Mouse (Mus musculus): ENCODE measurements around the gene Rgs11. TPM values are rescaled to one million over a fixed set of nuclear protein-coding genes. Genes with fewer than 3 reads are reported as not detected.
A peak's percentile ranks its signal among the peaks of the same experiment; 100 is the strongest.

The Rgs11 gene
- polyA plus RNA-seq, 1 experiment from 2014 or later: 11.8 TPM

DNA sequence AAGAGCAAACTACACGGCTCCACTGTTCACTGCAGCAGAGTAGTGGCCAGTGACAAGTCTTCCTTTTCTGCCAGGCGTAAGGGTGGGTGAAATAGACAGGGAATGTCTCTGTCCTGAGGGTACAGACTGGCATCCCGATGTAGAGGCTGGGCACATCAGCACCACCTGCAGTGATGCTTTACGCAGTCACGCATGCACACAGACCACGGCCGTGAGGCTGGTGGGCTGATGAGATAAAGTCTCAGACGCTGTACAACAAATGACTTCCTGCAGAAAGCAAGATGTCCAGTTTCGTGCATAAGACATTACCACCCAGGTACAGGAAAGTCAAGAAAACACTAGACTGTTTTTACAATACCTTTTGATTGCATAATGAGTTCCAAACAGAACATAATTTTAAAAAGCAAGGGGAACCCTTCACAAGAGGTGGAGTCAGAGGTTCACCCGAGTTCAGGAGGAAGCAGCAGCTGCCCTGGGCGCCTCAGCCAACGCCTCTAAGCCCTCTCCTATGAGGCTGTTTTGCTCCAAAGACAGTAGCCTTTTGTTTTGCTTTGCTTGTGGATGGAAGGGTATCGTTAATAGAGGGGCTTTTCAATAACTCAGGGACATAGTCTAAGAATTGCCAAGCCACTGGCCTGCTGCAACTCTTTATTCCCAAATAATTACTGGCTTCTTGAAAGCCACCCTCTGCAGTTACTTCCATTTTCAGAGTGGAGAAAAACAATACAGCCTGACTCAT lies 32.5 kb downstream of the Rgs11 start:
- Histone ChIP-seq H3K4me2 (replicated peaks) (peak overlapping the region; percentile 4; the same call in 1 of the 2 replicates), H3K4me1 (replicated peaks) (peaks cover 7% of the 10 kb centered on the region), H3K27me3 (replicated peaks) (no peaks in the 10 kb centered on the region), H3K27ac (peak overlapping the region; percentile 61), H3K9me3 (no peaks in the 10 kb centered on the region), H3K36me3 (no peaks in the 10 kb centered on the region), H3K4me3 (replicated peaks) (no peak overlapping the region), H3K9ac (no peak overlapping the region)
- 50% methylated on average over 13 of the region's 13 CpGs for WGBS
- ATAC-seq: peak; percentile 22; the same call in 1 of the 2 replicates

GRCm38 (mm10) chr17:26237667-26238066 lies 34.9 kb downstream of the Rgs11 start:
- no peak overlapping the region for H3K4me3 ChIP-seq (replicated peaks)
- no peaks in the 10 kb centered on the region for H3K27me3 ChIP-seq (replicated peaks)
- peak; percentile 81 for ATAC-seq
- H3K4me2 ChIP-seq (replicated peaks): 0 out of 2 replicates have a peak overlapping the region, but pooled peaks have one; percentile 22
- no peak overlapping the region for H3K9ac ChIP-seq
- WGBS: 68% methylated on average over 10 of the region's 10 CpGs
- peak overlapping the region; percentile 54 for H3K27ac ChIP-seq
- H3K9me3 ChIP-seq: no peaks in the 10 kb centered on the region
- no peaks in the 10 kb centered on the region for H3K36me3 ChIP-seq
- peaks cover 12% of the 10 kb centered on the region for H3K4me1 ChIP-seq (replicated peaks)

GRCm38 (mm10) chr17:26239551-26239950 lies 36.8 kb downstream of the Rgs11 start:
- peak overlapping the region; percentile 52 for H3K27ac ChIP-seq
- H3K9me3 ChIP-seq: no peaks in the 10 kb centered on the region
- H3K4me2 ChIP-seq (replicated peaks): no peak overlapping the region
- peaks cover 12% of the 10 kb centered on the region for H3K4me1 ChIP-seq (replicated peaks)
- H3K36me3 ChIP-seq: no peaks in the 10 kb centered on the region
- 60% methylated on average over 2 of the region's 2 CpGs for WGBS
- H3K4me3 ChIP-seq (replicated peaks): no peak overlapping the region
- H3K27me3 ChIP-seq (replicated peaks): no peaks in the 10 kb centered on the region
- no peak for ATAC-seq
- H3K9ac ChIP-seq: no peak overlapping the region

DNA sequence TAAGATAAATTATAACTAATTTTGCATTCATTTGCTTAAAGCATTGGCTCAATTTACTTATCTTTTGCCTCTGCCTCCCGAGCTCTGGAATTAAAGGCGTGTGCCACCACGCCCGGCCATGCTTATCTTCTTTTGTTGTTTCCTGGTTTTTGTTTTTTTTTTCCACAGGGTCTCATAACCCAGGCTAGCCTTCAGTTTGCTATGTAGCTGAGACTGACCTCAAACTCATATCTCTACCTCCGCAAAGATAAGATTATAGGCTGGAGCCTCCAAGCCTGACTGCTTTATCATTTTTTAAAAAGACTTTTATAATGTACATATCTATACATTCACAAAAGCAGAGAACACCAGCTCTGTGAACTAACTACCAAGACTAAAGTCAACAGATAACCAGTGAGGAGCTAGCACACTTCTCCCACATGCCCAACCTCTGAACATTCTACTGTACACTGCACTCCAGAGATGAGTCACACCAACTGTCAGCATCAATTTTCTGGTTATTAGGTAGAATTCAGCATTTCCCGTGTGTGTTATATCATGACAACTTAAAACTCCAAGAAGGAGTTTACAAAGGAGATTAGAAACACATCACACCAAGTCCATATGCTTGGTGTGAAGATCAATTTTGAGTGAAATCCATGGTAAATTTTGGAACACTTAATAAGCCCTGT lies 37.5 kb downstream of the Rgs11 start:
- 53% methylated on average over 6 of the region's 6 CpGs for WGBS
- H3K27ac ChIP-seq: no peak overlapping the region
- no peaks in the 10 kb centered on the region for H3K27me3 ChIP-seq (replicated peaks)
- H3K4me2 ChIP-seq (replicated peaks): no peak overlapping the region
- H3K9me3 ChIP-seq: no peaks in the 10 kb centered on the region
- ATAC-seq: no peak
- no peak overlapping the region for H3K9ac ChIP-seq
- H3K4me1 ChIP-seq (replicated peaks): peaks cover 9% of the 10 kb centered on the region
- no peak overlapping the region for H3K4me3 ChIP-seq (replicated peaks)
- no peaks in the 10 kb centered on the region for H3K36me3 ChIP-seq

DNA sequence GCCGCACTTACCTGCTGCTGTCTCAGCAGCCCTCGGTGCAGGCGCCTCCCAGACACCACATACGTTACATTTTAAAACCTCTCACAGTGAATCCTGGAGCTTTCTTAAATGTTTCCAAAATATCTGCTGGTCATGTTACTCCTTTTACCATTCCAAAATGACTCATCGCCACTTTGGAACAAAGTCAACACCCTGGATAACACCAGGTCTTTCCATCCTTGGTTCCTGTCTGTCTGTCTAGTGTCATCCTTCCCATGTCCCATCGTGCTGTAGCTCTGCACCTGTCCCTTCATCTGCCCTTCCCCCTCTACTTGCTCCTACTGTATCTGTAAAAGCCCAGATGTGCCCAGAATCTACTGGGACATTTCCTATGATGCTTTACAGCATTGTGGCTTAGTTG lies 38.2 kb downstream of the Rgs11 start:
- H3K27me3 ChIP-seq (replicated peaks): no peaks in the 10 kb centered on the region
- no peaks in the 10 kb centered on the region for H3K9me3 ChIP-seq
- H3K4me3 ChIP-seq (replicated peaks): no peak overlapping the region
- no peak overlapping the region for H3K9ac ChIP-seq
- no peaks in the 10 kb centered on the region for H3K36me3 ChIP-seq
- peak overlapping the region; percentile 41; the same call in 1 of the 2 replicates for H3K27ac ChIP-seq
- peaks cover 9% of the 10 kb centered on the region for H3K4me1 ChIP-seq (replicated peaks)
- no peak for ATAC-seq
- WGBS: 70% methylated on average over 6 of the region's 6 CpGs
- no peak overlapping the region for H3K4me2 ChIP-seq (replicated peaks)

DNA sequence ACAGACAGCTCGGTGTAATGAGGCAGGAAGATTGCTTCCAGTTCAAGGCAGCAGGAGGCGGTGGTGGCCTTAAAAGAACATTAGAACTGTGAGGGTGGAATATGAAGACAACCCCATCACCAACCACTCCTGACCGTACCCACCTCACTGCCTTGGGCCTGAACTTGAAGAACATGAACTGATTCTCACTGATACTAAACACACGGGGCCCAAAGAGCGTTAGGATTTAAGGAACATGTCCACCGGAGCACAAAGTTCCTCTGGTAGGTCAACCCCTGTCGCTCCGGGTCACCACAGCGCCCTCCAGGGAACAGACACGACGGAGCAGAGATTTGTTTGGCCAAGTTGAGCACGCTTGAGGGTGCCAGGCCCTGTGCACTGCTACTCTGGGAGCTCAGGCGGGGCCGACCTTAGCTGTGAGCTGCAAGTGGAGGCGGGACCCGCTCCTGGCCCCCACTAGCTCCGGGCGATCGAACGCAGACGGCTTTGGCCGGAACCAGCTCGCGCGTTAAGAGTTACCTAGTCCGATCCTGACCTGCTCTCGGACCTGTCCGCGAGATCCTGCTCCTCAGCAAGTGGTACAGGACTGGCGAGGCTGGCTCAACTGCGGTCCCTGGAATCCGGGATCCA lies 40.8 kb downstream of the Rgs11 start:
- H3K27me3 ChIP-seq (replicated peaks): no peaks in the 10 kb centered on the region
- peak overlapping the region; percentile 74 for H3K4me3 ChIP-seq (replicated peaks)
- H3K9ac ChIP-seq: peak overlapping the region; percentile 80
- H3K27ac ChIP-seq: peak overlapping the region; percentile 85
- peak overlapping the region; percentile 83 for H3K4me2 ChIP-seq (replicated peaks)
- H3K9me3 ChIP-seq: no peaks in the 10 kb centered on the region
- H3K36me3 ChIP-seq: no peaks in the 10 kb centered on the region
- under 1% methylated on average over 32 of the region's 32 CpGs for WGBS
- peaks cover 4% of the 10 kb centered on the region for H3K4me1 ChIP-seq (replicated peaks)
- ATAC-seq: peak; percentile 73

DNA sequence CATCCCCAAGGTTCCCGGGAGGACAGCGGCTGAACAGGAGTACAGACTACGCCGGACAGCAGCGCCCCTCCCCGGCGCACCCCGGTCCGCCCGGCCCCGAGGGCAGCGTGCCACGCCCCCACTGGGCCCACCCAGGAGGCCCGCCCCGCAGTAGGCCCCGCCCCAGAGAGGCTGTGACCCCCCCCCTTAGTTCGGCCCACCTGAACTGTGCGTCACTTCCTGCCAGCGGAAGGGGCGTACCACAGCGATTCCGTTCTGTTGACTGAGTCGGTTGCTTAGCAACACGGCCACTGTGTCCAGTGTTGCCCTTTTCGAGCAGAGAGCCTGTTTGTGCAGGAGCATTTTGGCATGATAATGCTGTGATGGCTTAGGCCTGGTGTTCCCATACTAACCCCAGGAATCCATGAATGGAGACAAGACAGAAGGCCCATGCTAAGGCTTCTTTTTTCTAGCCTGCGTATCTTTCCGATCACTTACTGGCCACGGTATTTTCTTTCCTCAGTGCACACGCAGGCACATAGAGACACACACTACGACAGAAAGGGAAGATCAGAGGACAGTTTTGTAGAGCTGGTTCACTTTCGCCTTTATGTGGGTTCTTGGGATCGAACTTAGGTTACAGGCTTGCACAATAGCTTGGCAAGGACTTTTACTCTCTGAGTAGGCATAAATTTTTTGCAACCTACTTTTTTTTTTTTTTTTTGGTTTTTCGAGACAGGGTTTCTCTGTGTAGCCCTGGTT lies 41.5 kb downstream of the Rgs11 start, which contains the start of gene Fam234a:
Gene Fam234a (minus strand): TSS at position 142 of the 741 bp plus-strand sequence.
- H3K4me3 ChIP-seq (replicated peaks): peak within 1 kb of the TSS; percentile 74
- H3K36me3 ChIP-seq: no peaks in the 10 kb centered on the region
- peaks cover 4% of the 10 kb centered on the region for H3K4me1 ChIP-seq (replicated peaks)
- H3K4me2 ChIP-seq (replicated peaks): peak within 1 kb of the TSS; percentile 83
- ATAC-seq: peak; percentile 96
- peak within 1 kb of the TSS; percentile 85 for H3K27ac ChIP-seq
- H3K9ac ChIP-seq: peak within 1 kb of the TSS; percentile 80
- 8% methylated on average over 30 of the region's 33 CpGs for WGBS
- no peaks in the 10 kb centered on the region for H3K9me3 ChIP-seq
- H3K27me3 ChIP-seq (replicated peaks): no peaks in the 10 kb centered on the region

GRCm38 (mm10) chr17:26251886-26252538 lies 49.3 kb downstream of the Rgs11 start:
- H3K4me1 ChIP-seq (replicated peaks): peaks cover 4% of the 10 kb centered on the region; the same call in 1 of the 2 replicates
- no peaks in the 10 kb centered on the region for H3K27me3 ChIP-seq (replicated peaks)
- ATAC-seq: no peak
- H3K9me3 ChIP-seq: no peaks in the 10 kb centered on the region
- peak overlapping the region; percentile 99; the same call in 1 of the 2 replicates for H3K27ac ChIP-seq
- H3K4me2 ChIP-seq (replicated peaks): peak overlapping the region; percentile 64
- peaks cover 3% of the 10 kb centered on the region; the same call in 1 of the 2 replicates for H3K36me3 ChIP-seq
- WGBS: 50% methylated on average over 4 of the region's 4 CpGs
- H3K4me3 ChIP-seq (replicated peaks): no peak overlapping the region
- no peak overlapping the region for H3K9ac ChIP-seq

GRCm38 (mm10) chr17:26252539-26253251 lies 49.9 kb downstream of the Rgs11 start, which contains the start of gene Luc7l:
Gene Luc7l, plus strand, starts transcription at chr17:26252896.
- peak within 1 kb of the TSS; percentile 98 for H3K9ac ChIP-seq
- peak within 1 kb of the TSS; percentile 64 for H3K4me2 ChIP-seq (replicated peaks)
- H3K9me3 ChIP-seq: no peaks in the 10 kb centered on the region
- peak within 1 kb of the TSS; percentile 99 for H3K27ac ChIP-seq
- peak; percentile 97 for ATAC-seq
- under 1% methylated on average over 43 of the region's 43 CpGs for WGBS
- no peaks in the 10 kb centered on the region for H3K27me3 ChIP-seq (replicated peaks)
- peak within 1 kb of the TSS; percentile 97 for H3K4me3 ChIP-seq (replicated peaks)
- H3K4me1 ChIP-seq (replicated peaks): peaks cover 4% of the 10 kb centered on the region; the same call in 1 of the 2 replicates
- H3K36me3 ChIP-seq: peaks cover 9% of the 10 kb centered on the region; the same call in 1 of the 2 replicates

- Histone ChIP-seq H3K27me3 (replicated peaks) (no peaks in the 10 kb centered on the region), H3K9me3 (no peaks in the 10 kb centered on the region), H3K4me1 (replicated peaks) (peaks cover 4% of the 10 kb centered on the region; the same call in 1 of the 2 replicates), H3K36me3 (peaks cover 12% of the 10 kb centered on the region), H3K4me3 (replicated peaks) (peak overlapping the region; percentile 97), H3K4me2 (replicated peaks) (peak overlapping the region; percentile 64), H3K9ac (peak overlapping the region; percentile 98), H3K27ac (peak overlapping the region; percentile 99)
- WGBS: under 1% methylated on average over 24 of the region's 24 CpGs
- no peak for ATAC-seq
Measured at GRCm38 (mm10) chr17:26253399-26253798, 50.6 kb downstream of the Rgs11 start.

DNA sequence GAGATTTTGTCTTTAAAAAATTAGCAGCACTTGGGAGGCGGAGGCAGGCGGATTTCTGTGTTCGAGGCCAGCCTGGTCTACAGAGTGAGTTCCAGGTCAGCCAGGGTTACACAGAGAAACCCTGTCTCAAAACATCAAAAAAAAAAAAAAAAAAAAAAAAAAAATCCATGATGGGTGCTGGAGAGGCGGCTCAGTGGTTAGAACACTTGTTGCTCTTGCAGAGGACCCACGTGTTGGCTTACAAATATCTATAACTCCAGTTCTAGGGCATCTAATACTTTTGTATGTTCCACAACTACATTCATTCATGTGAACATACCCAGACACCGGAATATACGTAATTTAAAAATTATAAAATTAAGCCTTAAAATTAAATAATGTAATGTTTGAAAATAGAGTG lies 52.6 kb downstream of the Rgs11 start:
- Histone ChIP-seq H3K4me2 (replicated peaks) (no peak overlapping the region), H3K9me3 (no peaks in the 10 kb centered on the region), H3K9ac (no peak overlapping the region), H3K4me3 (replicated peaks) (no peak overlapping the region), H3K27ac (no peak overlapping the region), H3K27me3 (replicated peaks) (no peaks in the 10 kb centered on the region), H3K36me3 (peaks cover 19% of the 10 kb centered on the region), H3K4me1 (replicated peaks) (peaks cover 4% of the 10 kb centered on the region; the same call in 1 of the 2 replicates)
- ATAC-seq: no peak
- WGBS: 94% methylated on average over 7 of the region's 7 CpGs
